Mouse (Mus musculus): ENCODE results near the gene Clmn. TPM values are rescaled to one million over a fixed set of nuclear protein-coding genes. Genes with fewer than 3 reads are reported as not detected.

Clmn gene
- under 1 TPM in 1 of 2 experiments, not detected in 1; 0.04 TPM for polyA plus RNA-seq (2017; shearing (Covaris generic))

DNA sequence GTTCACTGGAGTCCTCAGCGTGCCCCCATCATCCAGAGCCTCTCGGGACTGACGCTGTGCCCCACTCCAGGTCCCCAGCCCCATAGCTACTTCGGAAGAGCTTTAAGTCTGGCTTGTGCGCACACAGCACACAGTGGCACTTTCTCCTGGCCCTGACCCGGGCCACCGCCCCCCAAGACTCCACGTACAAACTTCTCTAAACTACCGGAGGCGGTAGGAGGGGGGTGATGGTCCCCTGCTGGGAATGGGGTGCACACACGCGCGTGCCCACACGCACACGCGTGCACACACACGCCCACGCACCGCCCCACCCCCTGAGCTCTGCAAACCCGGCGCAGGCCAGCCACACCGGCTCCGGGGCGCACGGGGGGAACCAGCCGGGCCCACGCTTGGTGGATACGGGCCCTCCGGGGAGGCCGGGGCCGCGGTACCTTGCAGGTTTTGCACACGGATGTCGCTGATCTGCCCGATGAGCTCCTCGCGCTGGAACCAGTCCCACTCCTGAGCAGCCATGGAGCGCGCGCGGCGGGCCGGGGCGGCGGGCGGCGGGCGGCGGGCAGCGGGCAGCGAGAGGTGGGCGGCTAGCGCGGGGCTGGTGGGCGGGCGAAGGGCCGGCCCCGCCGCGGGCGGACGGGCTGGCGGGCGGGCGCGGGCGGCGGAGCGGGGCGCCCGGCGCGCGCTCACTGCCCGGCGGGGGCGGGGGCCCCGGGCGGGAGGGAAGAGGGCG is at the start of gene Clmn:
TSS of gene Clmn (minus strand) at position 638 of the 727 bp plus-strand sequence.
- ATAC-seq: no peak

DNA sequence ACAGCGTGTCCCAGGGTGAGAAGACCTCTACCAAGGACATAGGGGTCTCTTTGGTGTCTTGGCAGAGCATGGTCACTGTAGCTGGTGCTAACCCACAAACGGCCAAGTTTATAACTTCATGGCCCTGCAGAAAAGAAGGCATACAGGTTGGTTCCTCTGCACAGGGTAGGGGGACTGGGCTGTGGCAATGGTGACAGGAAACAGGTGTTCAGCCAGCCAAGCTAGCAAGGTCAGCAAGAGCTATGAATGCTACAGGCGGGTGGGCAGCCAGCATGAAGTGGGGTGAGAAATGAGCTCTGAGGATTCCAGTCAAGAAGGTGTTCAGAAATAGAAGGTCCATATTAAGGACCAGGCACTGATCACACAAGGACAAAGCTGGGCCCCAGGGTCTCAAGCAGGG is 48.1 kb upstream of the Clmn start:
- ATAC-seq: no peak

DNA sequence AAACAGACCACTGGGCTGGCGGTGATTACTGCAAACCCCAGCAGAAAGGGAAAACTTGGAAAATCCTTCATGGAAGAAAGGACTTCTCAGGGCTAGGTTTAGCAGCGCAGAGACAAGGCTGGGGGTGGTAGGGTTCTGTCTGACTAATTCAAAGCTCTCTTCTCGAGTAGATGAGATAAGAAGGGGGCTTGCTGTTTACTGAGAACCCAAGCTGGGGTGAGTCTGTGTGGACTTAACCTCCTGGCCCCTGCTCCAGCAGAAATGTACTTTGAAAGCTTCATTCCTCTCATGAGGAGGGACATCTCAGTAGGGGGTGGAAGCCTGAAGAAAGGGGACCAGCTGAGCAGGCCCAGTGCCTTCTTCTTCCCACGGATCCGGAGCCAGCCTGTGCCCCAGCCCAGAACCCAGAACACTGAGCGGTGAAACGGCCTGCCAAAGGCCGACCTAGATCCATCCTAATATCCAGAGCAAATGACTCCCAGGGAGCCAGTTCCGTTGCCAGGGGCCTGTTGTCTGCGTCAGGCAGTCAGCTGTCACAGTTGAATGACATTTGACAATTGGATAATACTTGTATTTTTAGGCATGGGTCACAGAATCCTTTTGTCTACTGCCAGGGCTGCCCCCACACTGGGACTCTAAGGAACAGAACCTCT is 47.5 kb upstream of the Clmn start:
- no peak for ATAC-seq

DNA sequence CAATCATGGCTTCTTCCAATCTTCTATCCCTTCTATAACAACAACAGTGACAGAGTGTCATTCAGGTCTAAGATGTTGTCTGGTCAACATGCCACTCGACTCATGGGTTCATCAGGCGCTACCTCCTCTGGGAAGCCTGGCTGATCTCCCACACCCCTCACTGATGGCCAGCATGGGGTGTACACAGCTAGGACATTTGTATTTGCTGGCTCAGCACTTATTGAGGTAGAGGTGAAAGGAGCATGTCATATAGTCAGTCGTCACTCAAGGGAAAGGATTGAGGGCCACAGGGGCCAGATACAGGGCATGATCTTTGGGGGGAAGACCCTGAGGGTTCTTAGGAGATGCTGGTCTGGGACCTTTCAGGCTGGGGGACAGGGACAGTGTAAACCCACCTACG is 44.9 kb upstream of the Clmn start:
- no peak for ATAC-seq

DNA sequence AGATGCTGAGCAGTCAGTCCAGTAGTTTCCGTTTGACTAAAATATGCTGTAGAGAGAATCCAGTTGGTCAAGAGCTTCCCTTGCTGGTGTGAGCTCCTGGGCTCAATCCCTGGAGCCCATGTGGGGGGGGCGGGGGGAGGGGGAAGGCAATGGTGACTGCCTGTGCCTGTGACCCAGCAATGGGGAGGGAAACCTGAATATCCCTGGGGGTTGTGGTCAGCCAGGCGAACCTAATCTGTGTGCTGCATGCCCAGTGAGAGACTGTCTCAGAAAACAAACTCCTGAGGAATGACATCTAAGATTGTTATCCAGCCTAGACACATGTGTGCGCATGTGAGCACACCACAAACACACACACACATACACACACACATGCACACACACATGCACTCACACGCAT is 44.1 kb upstream of the Clmn start:
- ATAC-seq: no peak

DNA sequence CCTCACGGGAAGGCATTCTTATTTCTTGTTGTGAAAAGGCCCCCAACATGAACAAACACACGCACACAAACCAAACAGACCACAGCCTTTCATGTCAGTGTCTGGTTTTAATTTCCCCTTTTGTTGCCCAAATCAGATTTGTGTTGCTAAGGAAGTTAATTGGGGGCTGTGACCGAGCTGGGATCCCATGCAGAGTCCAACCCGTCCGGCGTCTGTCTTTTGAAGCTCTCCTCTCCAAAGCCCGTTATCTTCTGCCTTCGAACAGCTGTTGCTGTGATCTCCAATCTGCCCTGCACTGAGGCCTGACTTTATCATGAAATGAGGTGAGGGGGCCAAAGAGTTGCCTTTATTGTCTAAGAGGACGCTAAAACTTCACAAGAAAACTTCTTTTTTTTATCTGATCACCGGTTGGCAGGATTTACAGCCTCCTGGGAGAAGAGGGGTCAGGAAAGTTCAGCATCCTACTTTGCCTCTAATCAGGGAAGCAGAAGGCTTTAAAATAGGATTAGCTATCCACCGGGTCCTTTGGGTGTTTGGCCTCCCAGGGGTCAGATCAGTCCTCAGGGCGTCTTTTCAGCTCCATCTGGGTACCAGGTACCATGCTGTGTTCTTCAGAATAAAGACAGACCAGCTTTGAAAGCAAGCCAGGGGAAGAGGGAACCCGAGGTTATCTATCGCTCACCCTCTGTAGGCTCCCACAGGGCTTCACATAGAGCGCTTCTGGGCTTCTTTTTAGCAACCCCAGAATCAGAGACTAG is 43.3 kb upstream of the Clmn start:
- no peak for ATAC-seq

DNA sequence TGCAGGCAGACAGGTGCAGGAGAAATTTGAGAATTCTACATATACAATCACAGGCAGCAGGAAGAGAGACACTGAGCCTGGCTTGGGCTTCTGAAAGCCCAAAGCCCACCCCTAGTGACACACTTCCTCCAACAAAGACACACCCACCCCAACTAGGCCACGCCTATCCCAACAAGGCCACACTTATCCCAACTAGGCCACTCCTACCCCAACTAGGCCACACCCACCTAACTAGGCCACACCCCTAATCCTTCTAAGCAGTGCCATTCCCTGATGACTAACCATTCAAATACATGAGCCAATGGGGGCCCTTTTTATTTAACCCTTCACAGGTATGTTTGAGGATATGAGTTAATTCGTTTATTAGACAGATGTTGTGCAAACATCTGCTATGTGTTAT is 42.3 kb upstream of the Clmn start:
- ATAC-seq: no peak

DNA sequence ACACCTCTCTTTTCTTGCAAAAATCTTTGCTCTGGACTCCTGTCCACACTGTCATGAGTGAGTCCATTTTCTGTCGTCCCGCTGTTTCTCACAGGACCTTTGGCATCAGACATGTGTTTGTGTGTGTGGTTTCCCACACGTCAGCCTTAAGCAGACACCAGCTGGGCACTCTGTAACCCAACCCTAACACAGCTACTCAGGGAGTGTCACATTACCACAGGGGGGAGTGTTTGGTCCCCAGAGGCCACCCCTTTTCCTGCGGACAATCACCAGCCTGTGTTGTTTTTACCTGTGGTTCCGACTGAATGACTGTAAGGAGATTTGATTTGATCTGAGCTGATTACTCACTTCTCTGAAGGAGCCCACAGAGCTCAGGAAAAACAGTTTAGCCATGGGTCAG is 39.3 kb upstream of the Clmn start:
- ATAC-seq: no peak

DNA sequence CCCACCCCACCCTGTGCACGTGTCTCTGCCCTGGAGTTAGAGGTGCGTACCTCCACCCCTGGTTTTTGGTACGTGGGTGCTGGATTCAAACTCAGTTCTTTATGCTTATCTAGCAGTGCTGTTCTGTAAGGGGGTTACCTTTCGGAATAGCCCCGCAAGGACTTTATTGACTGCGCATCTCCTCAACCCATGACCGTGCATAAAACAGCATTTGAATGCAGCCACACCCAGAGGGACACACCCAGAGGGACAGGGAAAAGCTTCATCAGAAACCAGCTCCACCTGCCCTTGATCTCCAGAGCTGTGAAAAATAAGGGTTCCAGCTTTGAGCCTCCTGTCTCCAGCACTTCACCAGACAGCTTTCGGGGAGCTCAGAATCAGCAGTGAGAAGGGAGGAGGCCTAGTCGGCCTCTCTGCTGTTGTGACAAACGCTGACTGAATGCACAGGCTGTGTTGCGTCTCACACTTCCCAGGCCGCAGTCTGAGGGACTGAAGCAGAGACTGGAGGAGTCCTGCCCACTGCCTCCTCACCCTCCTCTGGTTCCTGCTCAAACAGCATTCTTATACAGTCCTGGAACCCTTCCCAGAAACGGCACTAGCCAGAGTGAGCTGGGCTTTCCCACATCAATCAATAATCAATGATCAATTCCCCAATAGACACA is 37.6 kb upstream of the Clmn start:
- ATAC-seq: no peak

DNA sequence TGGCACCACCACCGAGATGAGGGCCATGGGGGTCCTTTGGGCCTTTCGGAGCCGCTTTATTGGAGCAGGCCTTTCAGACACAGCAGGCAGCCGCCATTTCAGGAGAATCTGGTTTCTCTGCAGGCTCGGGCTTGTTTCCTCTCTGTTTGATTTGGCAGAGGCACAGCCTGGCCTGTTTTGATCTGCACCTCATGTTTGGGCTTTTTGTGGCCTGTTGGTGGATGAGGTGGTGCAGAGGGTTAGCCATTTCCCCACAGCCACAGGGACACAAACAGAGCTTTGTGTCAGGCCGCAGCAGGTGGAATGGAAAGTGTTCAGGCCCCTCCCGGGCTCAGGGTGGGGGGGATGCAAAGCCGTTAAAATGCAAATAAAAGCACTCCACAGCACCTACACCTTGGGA is 36.4 kb upstream of the Clmn start:
- ATAC-seq: no peak

DNA sequence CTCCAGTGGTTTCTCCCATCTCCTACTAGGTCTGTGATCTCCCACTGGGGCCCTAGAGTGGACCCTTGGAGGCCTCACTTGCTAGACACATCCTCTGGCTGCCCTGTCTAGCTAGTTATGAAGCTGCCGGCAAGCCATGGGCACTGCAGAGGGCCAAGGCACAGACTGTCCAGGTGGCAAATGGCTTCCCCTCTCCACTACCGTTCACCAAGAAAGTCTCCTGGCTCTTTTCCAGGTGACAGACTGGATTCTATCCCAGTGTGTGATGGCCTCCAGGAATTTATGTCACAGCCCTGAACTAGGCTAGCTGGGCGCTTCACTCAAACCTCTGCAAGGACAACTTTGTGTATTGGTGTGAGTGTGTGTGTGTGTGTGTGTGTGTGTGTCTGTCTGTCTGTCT is 35.0 kb upstream of the Clmn start:
- no peak for ATAC-seq

DNA sequence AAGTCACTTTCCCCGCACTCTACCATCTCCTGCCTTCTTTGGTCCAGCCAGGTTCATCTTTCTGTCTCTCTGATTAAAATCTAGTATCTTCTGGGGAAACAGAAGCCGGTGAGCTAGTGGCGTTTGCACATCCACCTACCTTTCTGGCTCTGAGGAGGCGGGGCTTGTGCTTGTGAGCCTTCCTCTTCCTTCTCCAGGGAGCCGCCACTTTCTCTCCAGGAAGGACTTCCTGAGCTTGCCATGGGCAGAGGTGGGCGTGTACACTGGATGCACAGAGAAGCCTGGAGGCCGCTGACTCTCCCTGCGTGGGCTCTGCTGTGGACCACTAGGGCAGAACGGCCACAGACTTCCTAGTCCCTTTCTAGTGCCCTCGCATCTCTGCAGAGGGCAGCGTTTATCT is 34.3 kb upstream of the Clmn start:
- no peak for ATAC-seq

DNA sequence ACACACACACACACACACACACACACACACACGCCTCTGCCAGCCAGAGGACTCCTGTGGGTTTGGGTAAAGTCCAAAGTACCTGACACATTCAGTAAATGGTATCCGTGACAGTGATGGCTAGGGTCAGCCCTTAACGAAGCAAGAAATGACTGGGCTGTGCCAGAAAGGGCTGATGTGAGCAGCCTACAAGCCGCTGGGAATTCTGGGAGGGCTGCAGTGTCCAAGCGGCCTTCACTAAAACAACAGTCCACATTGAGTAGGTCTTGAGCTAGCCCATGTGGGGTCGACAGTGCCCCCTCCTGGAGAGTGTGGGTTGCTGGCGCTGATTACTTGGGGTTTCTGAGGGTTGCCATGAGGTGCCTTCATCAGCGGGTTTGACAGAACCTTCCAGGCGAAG is 33.8 kb upstream of the Clmn start:
- ATAC-seq: no peak

DNA sequence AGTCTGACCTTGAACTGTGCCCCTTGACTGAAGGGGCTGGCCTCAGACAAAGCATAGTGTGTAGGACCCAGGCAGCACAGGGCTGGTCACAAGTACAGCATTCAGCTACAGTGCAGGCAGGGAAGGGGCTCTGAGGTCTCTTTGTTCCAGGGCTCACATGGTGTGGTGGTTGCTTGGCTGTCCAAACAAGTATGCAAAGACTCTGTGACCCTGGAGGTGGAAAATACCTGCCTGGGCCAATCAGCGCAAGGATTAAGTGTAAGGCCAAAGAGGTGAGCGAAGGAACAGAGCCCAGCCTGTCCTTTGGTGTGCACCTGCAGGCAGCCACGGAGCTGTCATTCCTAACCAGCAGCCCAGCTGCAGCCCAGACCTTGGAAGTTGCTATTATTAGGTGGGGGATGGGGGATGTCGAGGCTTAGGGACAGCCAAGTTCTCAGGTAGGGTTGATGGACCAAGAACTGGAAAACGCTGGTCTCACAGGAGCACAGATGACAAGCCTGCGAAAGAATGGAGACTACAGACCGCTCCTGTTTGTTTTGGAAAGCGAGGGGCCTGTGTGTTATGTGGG is 32.3 kb upstream of the Clmn start:
- no peak for ATAC-seq

DNA sequence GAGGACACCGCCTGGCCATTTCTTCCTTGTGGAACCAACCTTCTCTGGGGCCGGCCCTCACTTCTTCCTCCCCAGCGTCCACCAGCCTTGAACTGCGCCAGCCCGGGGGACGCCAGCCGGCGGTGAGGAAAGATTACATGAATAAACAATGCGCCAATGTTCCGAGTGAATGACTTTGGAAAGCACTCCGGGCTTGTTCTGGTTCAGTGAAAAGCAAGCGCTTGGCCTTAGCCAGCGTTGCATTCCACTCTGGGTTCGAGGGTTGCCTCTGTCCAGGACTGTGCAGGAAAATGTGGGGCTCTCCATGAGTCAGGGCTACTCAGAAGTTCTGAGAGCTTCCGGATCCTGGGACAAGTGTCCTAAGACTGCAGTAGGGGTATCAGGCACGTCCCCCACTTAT is 31.8 kb upstream of the Clmn start:
- no peak for ATAC-seq

DNA sequence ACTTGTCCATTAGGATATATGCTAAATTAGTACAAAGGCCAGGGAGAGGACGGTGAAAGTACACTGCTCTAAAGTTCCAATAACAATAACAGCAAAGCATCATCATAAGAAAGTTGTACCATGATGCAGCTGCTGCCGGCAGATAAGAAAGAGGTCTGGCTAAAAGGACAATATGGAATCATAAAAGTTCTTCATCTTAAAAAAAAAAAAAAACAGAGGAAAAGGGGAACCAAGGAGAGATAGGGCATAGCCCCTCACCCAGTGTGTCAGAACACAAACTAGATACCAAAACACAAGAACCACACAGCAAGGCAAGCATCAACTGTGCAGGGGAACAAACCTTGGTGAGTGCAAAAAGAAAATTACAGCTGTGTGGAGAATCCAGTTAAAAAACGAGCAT is 27.4 kb upstream of the Clmn start:
- ATAC-seq: no peak

DNA sequence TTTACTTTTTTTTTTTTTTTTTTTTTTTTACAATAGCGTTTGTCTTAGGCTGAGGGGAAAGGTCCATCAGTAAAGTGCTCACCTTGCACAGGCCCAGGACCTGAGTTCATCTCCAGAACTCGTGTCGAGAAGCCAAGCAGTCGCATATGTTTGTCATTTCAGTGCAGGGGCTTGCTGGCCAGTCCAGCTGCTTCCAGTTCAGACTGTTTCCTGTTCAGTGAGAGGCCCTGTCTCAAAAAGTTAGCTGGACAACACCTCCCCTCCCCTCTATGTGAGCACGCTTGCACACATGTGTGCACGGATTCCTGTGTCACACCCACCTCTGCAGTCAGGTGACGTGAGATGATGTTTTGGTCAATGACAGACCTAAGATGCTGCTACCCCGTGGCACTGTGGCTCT is 25.2 kb upstream of the Clmn start:
- no peak for ATAC-seq

DNA sequence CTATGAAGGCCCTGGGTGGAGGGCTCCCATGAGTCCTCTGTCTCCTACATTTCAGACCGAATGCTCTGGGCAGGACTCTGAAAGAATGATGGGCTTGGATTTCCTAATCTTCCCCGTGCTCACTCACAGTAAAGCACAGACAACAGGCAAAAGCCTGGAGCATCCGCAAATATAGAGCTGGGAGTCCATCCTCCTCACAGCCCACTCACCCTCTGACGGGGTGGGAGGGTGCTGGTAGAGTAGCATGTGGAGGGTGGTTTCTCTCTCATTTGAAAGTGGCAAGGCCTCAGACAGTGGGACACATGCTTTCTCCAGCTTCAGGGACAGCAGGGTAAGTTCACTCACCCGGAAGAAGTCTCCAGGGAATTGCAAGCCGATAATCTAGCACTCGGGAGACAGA is 21.2 kb upstream of the Clmn start:
- no peak for ATAC-seq

DNA sequence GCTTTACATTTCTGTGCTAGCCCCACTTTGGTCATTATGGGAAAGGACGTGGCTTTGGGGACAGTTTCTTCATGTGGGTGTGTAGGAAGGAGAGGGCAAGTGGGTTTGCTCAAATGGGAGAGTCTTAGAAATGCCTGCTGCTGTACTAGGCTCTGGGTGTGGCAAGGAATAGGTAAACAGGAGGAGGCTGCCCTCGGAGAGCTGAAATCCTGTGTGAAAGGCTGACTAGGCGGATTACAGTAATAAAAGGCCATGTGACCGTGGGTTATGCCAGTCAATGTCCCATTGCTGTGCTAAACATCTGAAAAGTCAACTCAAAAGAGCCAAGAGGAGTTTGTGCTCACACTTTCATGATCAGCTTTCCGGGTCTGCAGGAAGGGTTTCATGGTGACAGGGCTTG is 17.7 kb upstream of the Clmn start:
- no peak for ATAC-seq

DNA sequence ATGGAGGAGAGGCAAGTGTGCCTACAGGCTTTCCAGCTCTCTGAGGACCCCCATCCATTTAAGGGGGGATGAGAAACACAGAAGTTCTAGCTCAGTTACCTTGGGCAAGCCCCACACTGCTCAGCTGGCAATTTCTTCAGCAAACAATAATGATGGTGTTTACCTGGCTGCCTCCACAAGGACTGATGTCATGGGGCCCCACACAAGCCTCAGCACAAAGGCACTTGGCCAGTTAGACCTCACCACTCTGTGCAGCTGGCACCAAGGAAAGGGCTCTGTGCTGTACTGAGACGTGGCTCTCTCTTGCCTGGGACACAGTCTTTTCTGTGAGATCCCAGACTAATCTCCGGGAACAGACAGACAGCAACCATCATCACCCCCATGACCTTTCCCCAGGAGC is 17.2 kb upstream of the Clmn start:
- ATAC-seq: no peak

DNA sequence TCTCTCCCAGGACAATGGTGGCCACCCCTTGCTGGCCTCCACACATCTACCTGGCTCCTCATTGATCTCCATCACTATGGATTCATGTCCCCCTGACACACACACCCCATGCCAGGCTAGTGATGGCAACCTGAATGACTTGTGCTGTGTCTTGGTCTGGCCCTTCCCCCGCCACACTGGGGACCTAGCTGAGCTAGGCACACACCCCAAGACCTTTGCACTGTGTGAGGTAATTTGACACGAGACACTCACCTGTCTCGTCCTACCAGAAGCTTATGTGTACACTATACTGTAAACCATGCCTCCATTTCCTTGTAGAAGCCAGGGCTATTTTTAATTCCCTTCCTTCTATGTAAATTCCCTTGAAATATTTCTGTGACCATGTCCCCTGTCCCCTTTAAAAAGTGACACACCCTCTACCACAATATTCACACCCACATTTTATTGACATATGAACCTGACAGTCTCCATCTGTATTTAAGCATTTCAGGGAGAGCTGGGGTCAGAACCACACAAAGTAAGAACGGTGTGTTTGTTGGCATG is 16.7 kb upstream of the Clmn start:
- ATAC-seq: no peak

DNA sequence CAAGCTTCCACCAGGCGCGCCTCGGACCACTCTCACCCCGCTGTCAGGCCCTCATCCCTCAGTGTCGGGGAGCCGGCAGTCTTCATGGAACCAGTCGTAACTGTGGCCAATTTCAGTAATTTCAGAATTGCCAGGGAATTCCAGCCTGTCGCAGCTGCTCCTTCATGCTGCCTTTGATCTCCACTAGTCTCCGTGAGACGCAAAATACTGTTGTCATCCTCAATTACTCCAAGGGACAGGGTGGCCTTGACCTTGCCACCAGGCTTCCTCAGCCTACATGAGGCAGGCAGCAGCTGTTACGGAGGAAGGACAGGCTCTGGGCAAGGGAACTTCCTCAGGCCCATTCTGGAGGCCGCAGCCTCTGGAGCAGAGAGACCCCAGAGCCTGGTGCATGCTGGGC is 15.5 kb upstream of the Clmn start:
- no peak for ATAC-seq

DNA sequence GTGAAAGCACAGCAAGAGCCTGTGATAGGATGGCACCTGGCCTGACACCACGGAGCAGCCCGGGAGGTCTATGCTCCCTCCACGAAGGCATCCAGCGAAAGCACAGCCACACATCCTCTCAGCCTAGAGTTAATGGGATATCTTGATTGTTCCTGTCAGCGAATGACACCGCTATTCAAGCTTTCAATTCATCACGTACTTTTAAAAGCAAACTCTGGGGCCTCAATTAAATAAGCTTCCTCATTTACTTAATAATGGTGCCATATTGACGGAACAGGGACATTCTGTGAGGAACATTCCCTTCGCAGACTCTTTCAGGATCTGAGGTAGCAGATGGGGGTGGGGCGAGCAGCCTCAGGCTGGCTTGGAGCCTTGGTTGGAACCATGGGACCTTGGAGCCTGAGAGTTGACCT is 14.7 kb upstream of the Clmn start:
- no peak for ATAC-seq

All from activated CD4-positive, CD25-positive, alpha-beta regulatory T cell, adult 4 months (primary cell).